ENCODE assay signal across 9 mouse cellular contexts in genomic region chr7:81109717-81110651, GRCm38 (mm10). TPM values are rescaled to one million over a fixed set of nuclear protein-coding genes. Genes with fewer than 3 reads are reported as not detected.
DNase-seq lines count a peak whose midpoint lies in the region; ATAC-seq lines count a peak whose summit lies in the region.
"Had no signal": no experiment of that assay in that cellular context is flagged by ENCODE, and none has a peak within 500 bp of the region (broad histone marks: within the 10 kb centered on the region; RNA-seq: fewer than 3 reads in every experiment).

No protein-coding gene starts in this region.

- H3K4me3 ChIP-seq in intestine, embryonic 16.5 days (ENCODE audit: low read length): no peak overlapping the region
- H3K4me3 ChIP-seq in stomach, embryonic 16.5 days (replicated peaks; ENCODE audit: low read length): no peak overlapping the region
- no peak overlapping the region for H3K4me3 ChIP-seq in forebrain, embryonic 13.5 days
- H3K4me3 ChIP-seq: liver, embryonic 13.5 days had no signal

- 0 out of 2 replicates have a peak overlapping the region, but pooled peaks have one; percentile 11 for H3K27ac ChIP-seq in intestine, embryonic 16.5 days (ENCODE audit: low read length)
- no peak overlapping the region; the same call in 1 of the 2 replicates for H3K27ac ChIP-seq in stomach, embryonic 16.5 days (ENCODE audit: low read length)
- no peak overlapping the region for H3K27ac ChIP-seq in forebrain, embryonic 13.5 days
- H3K27ac ChIP-seq: liver, embryonic 13.5 days had no signal

- no peak for ATAC-seq in intestine, embryonic 16.5 days
- peak; percentile 53; the same call in 1 of the 2 replicates for ATAC-seq in stomach, embryonic 16.5 days (ENCODE audit: insufficient read depth, low FRiP score)
- no peak for ATAC-seq in forebrain, embryonic 13.5 days

- H3K4me1 ChIP-seq in intestine, embryonic 16.5 days (ENCODE audit: control insufficient read depth, insufficient read depth, low read length): peaks cover 4% of the 10 kb centered on the region; the same call in 1 of the 2 replicates
- no peaks in the 10 kb centered on the region for H3K4me1 ChIP-seq in stomach, embryonic 16.5 days (ENCODE audit: control insufficient read depth, insufficient read depth, low read length)
- H3K4me1 ChIP-seq in forebrain, embryonic 13.5 days: no peaks in the 10 kb centered on the region
- H3K4me1 ChIP-seq: liver, embryonic 13.5 days had no signal

- H3K36me3 ChIP-seq in intestine, embryonic 16.5 days (ENCODE audit: control insufficient read depth, insufficient read depth, low read length): no peaks in the 10 kb centered on the region
- no peaks in the 10 kb centered on the region for H3K36me3 ChIP-seq in stomach, embryonic 16.5 days (ENCODE audit: control insufficient read depth, insufficient read depth, low read length)
- no peaks in the 10 kb centered on the region for H3K36me3 ChIP-seq in forebrain, embryonic 13.5 days (ENCODE audit: poor library complexity, severe bottlenecking)
- H3K36me3 ChIP-seq: liver, embryonic 13.5 days had no signal

- H3K9me3 ChIP-seq in intestine, embryonic 16.5 days (ENCODE audit: control insufficient read depth, low read length): no peaks in the 10 kb centered on the region
- H3K9me3 ChIP-seq in stomach, embryonic 16.5 days (replicated peaks; ENCODE audit: control insufficient read depth, low read length): no peaks in the 10 kb centered on the region
- no peaks in the 10 kb centered on the region for H3K9me3 ChIP-seq in forebrain, embryonic 13.5 days (replicated peaks)
- H3K9me3 ChIP-seq: liver, embryonic 13.5 days had no signal

- no peak overlapping the region for H3K9ac ChIP-seq in intestine, embryonic 16.5 days (ENCODE audit: low read depth, low read length)
- H3K9ac ChIP-seq in stomach, embryonic 16.5 days (ENCODE audit: low read length): no peak overlapping the region
- H3K9ac ChIP-seq in forebrain, embryonic 13.5 days: no peak overlapping the region
- H3K9ac ChIP-seq: liver, embryonic 13.5 days had no signal

- H3K4me2 ChIP-seq in intestine, embryonic 16.5 days (ENCODE audit: low read depth, low read length): no peak overlapping the region
- no peak overlapping the region for H3K4me2 ChIP-seq in stomach, embryonic 16.5 days (ENCODE audit: low read depth, low read length)
- H3K4me2 ChIP-seq in forebrain, embryonic 13.5 days: no peak overlapping the region
- H3K4me2 ChIP-seq: liver, embryonic 13.5 days had no signal

- H3K27me3 ChIP-seq in intestine, embryonic 16.5 days (replicated peaks; ENCODE audit: control insufficient read depth, insufficient read depth, low read length): no peaks in the 10 kb centered on the region
- H3K27me3 ChIP-seq in stomach, embryonic 16.5 days (ENCODE audit: control insufficient read depth, insufficient read depth, low read length): no peaks in the 10 kb centered on the region
- H3K27me3 ChIP-seq in forebrain, embryonic 13.5 days: no peaks in the 10 kb centered on the region

- WGBS in intestine, embryonic 16.5 days: 59% methylated on average over 9 of the region's 9 CpGs
- 60% methylated on average over 9 of the region's 9 CpGs for WGBS in stomach, embryonic 16.5 days
- WGBS in forebrain, embryonic 13.5 days: 74% methylated on average over 9 of the region's 9 CpGs

- peak; percentile 81 to 91 for DNase-seq in adrenal gland, adult (ENCODE audit: inconsistent age in 2 of 2, low spot score in 1 of 2)
- DNase-seq in adrenal gland, postnatal 4 days (ENCODE audit: low spot score in 2 of 2): no peak
- DNase-seq in ES-CJ7 (ENCODE audit: low read depth, low spot score): peak; percentile 21
- peak; percentile 91 for DNase-seq in gastrocnemius, adult 18-20 months (ENCODE audit: low spot score)
- DNase-seq in frontal cortex, postnatal 14 days (ENCODE audit: low spot score in 2 of 2): no peak
- DNase-seq: liver, embryonic 13.5 days had no signal

RNA-seq across cellular contexts. Expression of gene Slc28a1, which starts 4.6 kb away (rescaled TPM):
- under 1 TPM; 0.56 TPM for total RNA-seq in adrenal gland, postnatal 4 days (2021)
- total RNA-seq in gastrocnemius, adult 18-20 months (2021): under 1 TPM; 0.25 to 0.40 TPM
- 9.1 and 9.5 TPM in 2 replicates for polyA plus RNA-seq in intestine, embryonic 16.5 days (2015; fragmentation: Nextera tagmentation; extraction: Ambion mirVana)
- 0.61 and 0.77 TPM in 2 replicates for polyA plus RNA-seq in stomach, embryonic 16.5 days (2015; fragmentation: Nextera tagmentation; extraction: Ambion mirVana)
- not detected in 2 replicates for polyA plus RNA-seq in forebrain, embryonic 13.5 days (2015; fragmentation: Nextera tagmentation; extraction: Ambion mirVana)

RNA-seq across cellular contexts. Expression of gene Alpk3, which starts 52.6 kb away (rescaled TPM):
- total RNA-seq in adrenal gland, postnatal 4 days (2021): 1 to 10 TPM; 2.0 to 4.7 TPM
- 100 to 1,000 TPM; 286 to 347 TPM for total RNA-seq in gastrocnemius, adult 18-20 months (2021)
- 8.4 and 12.5 TPM in 2 replicates for polyA plus RNA-seq in intestine, embryonic 16.5 days (2015; fragmentation: Nextera tagmentation; extraction: Ambion mirVana)
- polyA plus RNA-seq in stomach, embryonic 16.5 days (2015; fragmentation: Nextera tagmentation; extraction: Ambion mirVana): 0.57 and 1.9 TPM in 2 replicates
- polyA plus RNA-seq in forebrain, embryonic 13.5 days (2015; fragmentation: Nextera tagmentation; extraction: Ambion mirVana): 0.06 TPM in 1 of 2 replicates, not detected in the other

Comparison
In these comparisons a context has a peak if more than half of its experiments do, and no peak if none do; other contexts are left out.
1. DNase-seq: peak in adrenal gland, adult (2 of 2), ES-CJ7 (single experiment) and gastrocnemius, adult 18-20 months (single experiment); none in adrenal gland, postnatal 4 days (0 of 2) and frontal cortex, postnatal 14 days (0 of 2).